24 mouse cellular contexts compared by ENCODE assay signal in the genomic region with DNA sequence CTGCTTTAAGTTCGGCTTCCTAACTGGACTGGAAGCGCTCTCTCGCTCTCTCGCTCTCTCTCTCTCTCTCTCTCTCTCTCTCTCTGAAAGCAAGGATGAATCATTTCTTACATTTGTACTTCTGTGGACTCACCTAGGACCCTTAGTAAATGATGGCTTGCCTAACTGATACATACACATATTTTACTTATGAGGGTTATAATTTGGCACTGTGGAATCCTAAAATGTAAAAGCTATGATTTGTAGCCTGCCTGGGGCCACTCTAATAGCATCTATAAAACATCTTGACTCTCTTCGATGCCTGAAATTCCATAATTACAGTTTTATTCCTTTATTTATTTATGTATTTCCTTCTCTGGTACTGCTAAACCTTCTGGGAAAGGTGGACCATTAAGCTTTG. TPM values are rescaled to one million over a fixed set of nuclear protein-coding genes. Genes with fewer than 3 reads are reported as not detected.
DNase-seq lines count a peak whose midpoint lies in the region; ATAC-seq and TF ChIP-seq lines count a peak whose summit lies in the region.
"Had no signal": no experiment of that assay in that cellular context is flagged by ENCODE, and none has a peak within 500 bp of the region (broad histone marks: within the 10 kb centered on the region; RNA-seq: fewer than 3 reads in every experiment).

No protein-coding gene starts in this region.

- TF ChIP-seq CTCF in thymus, adult 2 months (IDR thresholded peaks at IDR 0.05; ENCODE audit: borderline replicate concordance, control insufficient read depth, extremely low read depth, insufficient read depth, low read length, poor library complexity) = no peak

- TF ChIP-seq POLR2A in limb, embryonic 14.5 days (IDR thresholded peaks at IDR 0.05; ENCODE audit: borderline replicate concordance, extremely low read depth, insufficient read depth, insufficient read length) = no peak
- TF ChIP-seq POLR2A in thymus, adult 2 months (IDR thresholded peaks at IDR 0.05; ENCODE audit: control insufficient read depth, extremely low read depth, insufficient read depth, low read length, poor library complexity) = no peak

- H3K4me3 ChIP-seq in kidney, embryonic 15.5 days (replicated peaks) = no peak overlapping the region
- no peak overlapping the region for H3K4me3 ChIP-seq in kidney, embryonic 16.5 days (ENCODE audit: low read length)
- no peak overlapping the region for H3K4me3 ChIP-seq in limb, embryonic 14.5 days (replicated peaks; ENCODE audit: low read length)
- H3K4me3 ChIP-seq in limb, embryonic 10.5 days = no peak overlapping the region
- no peak overlapping the region for H3K4me3 ChIP-seq in neural tube, embryonic 13.5 days
- H3K4me3 ChIP-seq in thymus, adult 2 months (ENCODE audit: control insufficient read depth, insufficient read depth, low read length) = no peak overlapping the region
- H3K4me3 ChIP-seq: embryonic facial prominence, embryonic 10.5 days; embryonic facial prominence, embryonic 12.5 days; forebrain, embryonic 13.5 days had no signal

- no peak overlapping the region for H3K4me2 ChIP-seq in kidney, embryonic 15.5 days
- H3K4me2 ChIP-seq in kidney, embryonic 16.5 days (replicated peaks; ENCODE audit: low read depth, low read length) = no peak overlapping the region
- H3K4me2 ChIP-seq in limb, embryonic 14.5 days (replicated peaks; ENCODE audit: low read depth, low read length, severe bottlenecking) = no peak overlapping the region
- no peak overlapping the region for H3K4me2 ChIP-seq in neural tube, embryonic 13.5 days
- H3K4me2 ChIP-seq: embryonic facial prominence, embryonic 12.5 days; forebrain, embryonic 13.5 days had no signal

- peak overlapping the region; percentile 37; the same call in 1 of the 2 replicates for H3K27ac ChIP-seq in kidney, embryonic 15.5 days
- no peak overlapping the region for H3K27ac ChIP-seq in kidney, embryonic 16.5 days (ENCODE audit: low read length)
- H3K27ac ChIP-seq in limb, embryonic 14.5 days (replicated peaks; ENCODE audit: low read depth, low read length) = no peak overlapping the region
- no peak overlapping the region for H3K27ac ChIP-seq in limb, embryonic 10.5 days
- no peak overlapping the region for H3K27ac ChIP-seq in neural tube, embryonic 13.5 days (replicated peaks)
- H3K27ac ChIP-seq in thymus, adult 2 months (ENCODE audit: control insufficient read depth, insufficient read depth, low read length) = no peak overlapping the region
- H3K27ac ChIP-seq: embryonic facial prominence, embryonic 10.5 days; embryonic facial prominence, embryonic 12.5 days; forebrain, embryonic 13.5 days had no signal

- DNase-seq in limb, embryonic 14.5 days (ENCODE audit: low spot score) = no peak
- DNase-seq in limb, embryonic 10.5 days (ENCODE audit: low spot score) = no peak
- no peak for DNase-seq in neural tube, embryonic 10.5 days (ENCODE audit: extremely low spot score, low spot score)
- no peak for DNase-seq in thymus, adult 2 months
- DNase-seq: adrenal gland, adult 8-10 months; adrenal gland, postnatal 14 days; adrenal gland, postnatal 36 days; B cell, adult 2 months; cerebellum, adult 11-12 months; cerebellum, adult 2 months; cerebellum, adult 9-10 months; cerebellum, postnatal 10 days; cerebellum, postnatal 25 days had no signal

- H3K9me3 ChIP-seq in kidney, embryonic 15.5 days (replicated peaks) = no peaks in the 10 kb centered on the region
- no peaks in the 10 kb centered on the region for H3K9me3 ChIP-seq in kidney, embryonic 16.5 days (ENCODE audit: low read length)
- no peaks in the 10 kb centered on the region for H3K9me3 ChIP-seq in limb, embryonic 14.5 days (ENCODE audit: control insufficient read depth, low read length)
- H3K9me3 ChIP-seq in limb, embryonic 10.5 days (replicated peaks) = no peaks in the 10 kb centered on the region
- no peaks in the 10 kb centered on the region for H3K9me3 ChIP-seq in neural tube, embryonic 13.5 days
- H3K9me3 ChIP-seq: embryonic facial prominence, embryonic 10.5 days; embryonic facial prominence, embryonic 12.5 days; forebrain, embryonic 13.5 days; G1E had no signal

- H3K27me3 ChIP-seq in kidney, embryonic 15.5 days = no peaks in the 10 kb centered on the region
- H3K27me3 ChIP-seq in kidney, embryonic 16.5 days (ENCODE audit: insufficient read depth, low read length) = no peaks in the 10 kb centered on the region
- no peaks in the 10 kb centered on the region for H3K27me3 ChIP-seq in limb, embryonic 14.5 days (ENCODE audit: control insufficient read depth, insufficient read depth, low read length)
- no peaks in the 10 kb centered on the region for H3K27me3 ChIP-seq in limb, embryonic 10.5 days (ENCODE audit: low read depth, poor library complexity, severe bottlenecking)
- H3K27me3 ChIP-seq in neural tube, embryonic 13.5 days = no peaks in the 10 kb centered on the region
- H3K27me3 ChIP-seq in thymus, adult 2 months (ENCODE audit: control insufficient read depth, insufficient read depth, low read length) = no peaks in the 10 kb centered on the region
- H3K27me3 ChIP-seq: CH12.LX; embryonic facial prominence, embryonic 12.5 days; forebrain, embryonic 13.5 days; Patski had no signal

- 67% methylated on average over 5 of the region's 5 CpGs for WGBS in kidney, embryonic 15.5 days
- 53% methylated on average over 5 of the region's 5 CpGs for WGBS in kidney, embryonic 16.5 days
- 76% methylated on average over 5 of the region's 5 CpGs for WGBS in limb, embryonic 14.5 days
- 90% methylated on average over 5 of the region's 5 CpGs for WGBS in limb, embryonic 10.5 days
- WGBS in neural tube, embryonic 13.5 days = 80% methylated on average over 5 of the region's 5 CpGs
- WGBS in thymus, adult 2 months = 93% methylated on average over 5 of the region's 5 CpGs

- ATAC-seq in kidney, embryonic 15.5 days (replicated peaks; ENCODE audit: low FRiP score) = no peak
- ATAC-seq in kidney, embryonic 16.5 days (ENCODE audit: low FRiP score, low TSS enrichment) = no peak
- peak; percentile 41; the same call in 1 of the 2 replicates for ATAC-seq in limb, embryonic 14.5 days (ENCODE audit: low FRiP score, low read depth)
- peak; percentile 76; the same call in 1 of the 2 replicates for ATAC-seq in neural tube, embryonic 13.5 days (ENCODE audit: low read depth)
- ATAC-seq: activated CD4-positive, CD25-positive, alpha-beta regulatory T cell, adult 4 months; CD4-positive, CD25-positive, alpha-beta regulatory T cell, adult 4 months; Patski had no signal

- peaks cover 10% of the 10 kb centered on the region; the same call in 1 of the 2 replicates for H3K4me1 ChIP-seq in kidney, embryonic 15.5 days
- peaks cover 7% of the 10 kb centered on the region for H3K4me1 ChIP-seq in kidney, embryonic 16.5 days (ENCODE audit: insufficient read depth, low read length)
- H3K4me1 ChIP-seq in limb, embryonic 14.5 days (ENCODE audit: control insufficient read depth, insufficient read depth, low read length) = 0 out of 2 replicates have a peak, but pooled peaks cover 4% of the 10 kb centered on the region
- H3K4me1 ChIP-seq in limb, embryonic 10.5 days = no peaks in the 10 kb centered on the region
- H3K4me1 ChIP-seq in neural tube, embryonic 13.5 days (replicated peaks) = peaks cover 11% of the 10 kb centered on the region; the same call in 1 of the 2 replicates
- H3K4me1 ChIP-seq in thymus, adult 2 months (replicated peaks; ENCODE audit: control insufficient read depth, insufficient read depth, low read length) = no peaks in the 10 kb centered on the region
- H3K4me1 ChIP-seq: embryonic facial prominence, embryonic 10.5 days; embryonic facial prominence, embryonic 12.5 days; forebrain, embryonic 13.5 days had no signal

- no peaks in the 10 kb centered on the region for H3K36me3 ChIP-seq in kidney, embryonic 15.5 days
- H3K36me3 ChIP-seq in kidney, embryonic 16.5 days (ENCODE audit: insufficient read depth, low read length) = no peaks in the 10 kb centered on the region
- H3K36me3 ChIP-seq in limb, embryonic 14.5 days (ENCODE audit: control insufficient read depth, insufficient read depth, low read length) = no peaks in the 10 kb centered on the region
- H3K36me3 ChIP-seq in limb, embryonic 10.5 days = no peaks in the 10 kb centered on the region
- no peaks in the 10 kb centered on the region for H3K36me3 ChIP-seq in neural tube, embryonic 13.5 days
- no peaks in the 10 kb centered on the region for H3K36me3 ChIP-seq in thymus, adult 2 months (ENCODE audit: control insufficient read depth, insufficient read depth, low read length)
- H3K36me3 ChIP-seq: embryonic facial prominence, embryonic 10.5 days; embryonic facial prominence, embryonic 12.5 days; G1E had no signal

- no peak overlapping the region for H3K9ac ChIP-seq in kidney, embryonic 15.5 days
- no peak overlapping the region for H3K9ac ChIP-seq in kidney, embryonic 16.5 days (replicated peaks; ENCODE audit: low read length)
- H3K9ac ChIP-seq in limb, embryonic 14.5 days (ENCODE audit: low read depth, low read length, severe bottlenecking) = no peak overlapping the region
- no peak overlapping the region for H3K9ac ChIP-seq in neural tube, embryonic 13.5 days
- H3K9ac ChIP-seq: embryonic facial prominence, embryonic 12.5 days; forebrain, embryonic 13.5 days had no signal

RNA-seq across cellular contexts. Expression of a gene that starts 18.6 kb away (rescaled TPM):
- 1.9 and 2.9 TPM in 2 replicates for polyA plus RNA-seq in kidney, embryonic 15.5 days (2015; fragmentation: Nextera tagmentation; extraction: Ambion mirVana)
- polyA plus RNA-seq in kidney, embryonic 16.5 days (2015; fragmentation: Nextera tagmentation; extraction: Ambion mirVana) = 1.9 and 2.2 TPM in 2 replicates
- polyA plus RNA-seq in limb, embryonic 14.5 days (2012; rRNA removed) = 0.31 and 0.36 TPM in 2 replicates
- 0.18 and 0.29 TPM in 2 replicates for polyA plus RNA-seq in limb, embryonic 14.5 days (2014; fragmentation: Nextera tagmentation; extraction: Ambion mirVana)
- 0.03 and 0.11 TPM in 2 replicates for polyA plus RNA-seq in limb, embryonic 10.5 days (2016; fragmentation: Nextera tagmentation; extraction: Ambion mirVana)
- polyA plus RNA-seq in neural tube, embryonic 13.5 days (2015; fragmentation: Nextera tagmentation; extraction: Ambion mirVana) = 0.76 and 1.2 TPM in 2 replicates
- polyA plus RNA-seq in thymus, adult 2 months (2012; rRNA removed) = 6.5 and 7.6 TPM in 2 replicates
- polyA plus RNA-seq: G1E, Patski had no signal

Comparison
In these comparisons a context has a peak if more than half of its experiments do, and no peak if none do; other contexts are left out.
1. ATAC-seq: peak in limb, embryonic 14.5 days (single experiment) and neural tube, embryonic 13.5 days (single experiment); none in kidney, embryonic 15.5 days (single experiment) and kidney, embryonic 16.5 days (single experiment).